Mouse (Mus musculus): ENCODE measurements around the gene Slc30a6.
"Not testable (repeated sequence)": the region's sequence is repeated elsewhere in the genome, so short reads cannot be mapped to it uniquely, and the experiment has no call there.

Gene Slc30a6

GRCm38 (mm10) chr17:74449776-74450175 is 54.4 kb downstream of the Slc30a6 start:
- no peak for DNase-seq (ENCODE audit: low read depth)

- DNase-seq (ENCODE audit: low read depth): no peak
Measured at GRCm38 (mm10) chr17:74453928-74454327, 58.5 kb downstream of the Slc30a6 start.

GRCm38 (mm10) chr17:74454660-74455059 is 59.3 kb downstream of the Slc30a6 start:
- DNase-seq (ENCODE audit: low read depth): peak; percentile 9

GRCm38 (mm10) chr17:74455426-74455825 is 60.0 kb downstream of the Slc30a6 start:
- DNase-seq (ENCODE audit: low read depth): no peak

GRCm38 (mm10) chr17:74456825-74457224 is 61.4 kb downstream of the Slc30a6 start:
- no peak for DNase-seq (ENCODE audit: low read depth)

GRCm38 (mm10) chr17:74457972-74458677 is 62.7 kb downstream of the Slc30a6 start:
- DNase-seq (ENCODE audit: low read depth): no peak

GRCm38 (mm10) chr17:74458711-74459408 is 63.5 kb downstream of the Slc30a6 start, which contains the start of gene Nlrc4:
TSS of gene Nlrc4 (minus strand) at chr17:74459142.
- peak; percentile 68 for DNase-seq (ENCODE audit: low read depth)

GRCm38 (mm10) chr17:74463510-74463909 is 68.1 kb downstream of the Slc30a6 start:
- DNase-seq (ENCODE audit: low read depth): no peak

GRCm38 (mm10) chr17:74467981-74468380 is 72.6 kb downstream of the Slc30a6 start:
- DNase-seq (ENCODE audit: low read depth): not testable (repeated sequence)

- DNase-seq (ENCODE audit: low read depth): not testable (repeated sequence)
Measured at GRCm38 (mm10) chr17:74470133-74470532, 74.7 kb downstream of the Slc30a6 start.

Data from 416B (cell line).